Mouse (Mus musculus): ENCODE measurements around the gene Hist1h1c.

DNA sequence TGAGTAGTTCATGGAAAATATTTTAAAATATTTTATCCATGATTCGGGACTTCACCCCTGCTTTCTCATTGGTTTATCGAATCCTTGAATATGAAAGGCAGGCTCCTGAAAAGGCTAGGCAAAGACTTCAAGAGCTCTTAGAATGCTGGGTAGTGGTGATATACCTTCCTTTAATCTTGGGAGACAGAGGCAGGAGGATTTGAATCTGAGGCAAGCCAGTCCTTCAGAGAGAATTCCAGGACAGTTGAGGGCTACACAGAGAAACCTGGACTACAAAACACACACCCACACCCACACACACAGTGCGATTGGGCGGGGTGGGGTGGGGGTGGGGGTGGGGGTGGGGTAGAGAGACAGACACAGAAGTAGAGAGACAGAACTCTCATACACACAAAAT, 9.3 kb downstream of the Hist1h1c start:
- TF ChIP-seq CTCF (IDR thresholded peaks at IDR 0.05; ENCODE audit: insufficient read depth, low read length) (no peak), POLR2A (IDR thresholded peaks at IDR 0.05; ENCODE audit: borderline replicate concordance, extremely low read depth, low read depth, low read length) (no peak)
